Mouse (Mus musculus) brain, adult 10 weeks (tissue): ENCODE data around the gene Gm10972. TPM values are rescaled to one million over a fixed set of nuclear protein-coding genes. Genes with fewer than 3 reads are reported as not detected.

Experiments
- polyA plus RNA-seq: library from polyadenylated mRNA; stranded (reverse); fragments of 350-450 nt; fragmentation: Illumina TruSeq; extraction: RNeasy Lipid Tissue Mini Kit (QIAGEN cat#74804); gene quantifications from one replicate; pipeline ENCODE4 v1.2.3, GENCODE M21; 2015; ENCODE audit warnings: low read depth, low replicate concordance

Gene Gm10972
- polyA plus RNA-seq, result not detected

DNA sequence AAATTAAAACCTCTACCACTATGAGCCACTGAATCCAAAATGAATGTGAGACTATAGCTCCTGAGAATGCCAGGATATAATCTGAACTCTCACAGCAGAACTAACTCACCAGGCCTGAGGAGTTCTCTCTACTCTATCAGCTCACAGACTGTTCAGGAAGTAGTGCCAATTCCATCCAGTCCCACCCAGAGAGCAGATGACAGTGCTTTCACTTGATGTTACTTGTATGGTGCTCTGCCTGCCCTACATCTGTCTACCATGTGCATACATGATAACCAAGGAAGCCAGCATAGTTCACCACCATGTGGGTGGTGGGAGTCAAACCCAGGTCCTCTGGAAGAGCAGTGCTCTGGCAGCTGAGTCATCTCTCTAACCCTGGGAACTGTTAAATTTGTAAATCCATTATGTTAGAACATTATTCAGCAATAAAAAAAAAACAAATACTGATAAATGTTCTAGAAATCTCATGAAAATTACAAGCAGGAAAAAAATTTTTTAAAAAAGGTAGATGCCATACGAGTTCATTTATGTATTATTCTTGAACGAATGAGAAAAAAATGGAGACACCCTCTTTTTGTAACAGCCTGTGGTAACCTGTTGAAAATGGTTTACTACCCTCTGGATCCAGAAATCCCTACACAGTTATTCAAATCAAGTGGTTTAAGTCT, at the start of gene Gm10972:
Gene Gm10972 (plus strand): TSS at position 618 of the 668 bp plus-strand sequence.

DNA sequence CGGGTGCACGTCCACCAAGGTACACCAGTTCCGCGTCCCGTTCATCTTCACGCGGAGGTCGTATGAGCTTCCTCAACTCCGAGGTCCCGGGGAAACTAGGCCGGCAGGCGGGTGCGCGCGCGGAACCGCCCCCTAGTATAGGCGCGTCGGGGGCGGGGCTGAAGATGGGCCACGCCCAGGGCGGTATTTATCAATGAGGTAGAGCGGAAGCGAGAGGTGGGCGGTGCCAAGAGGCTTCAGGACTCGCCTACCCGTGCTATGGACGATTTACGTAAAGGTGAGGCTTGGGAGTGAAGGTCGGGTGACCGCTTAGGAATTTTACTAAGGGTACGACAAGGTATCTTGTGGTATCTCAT, 15.8 kb downstream of the Gm10972 start, which contains the start of gene Tuft1:
Gene Tuft1 (minus strand): TSS at position 133 of the 356 bp plus-strand sequence.

Other genes starting within 250 kb of the Gm10972 start
- gene Lingo4, start 244.6 kb upstream of the Gm10972 start, polyA plus RNA-seq, result 1.4 TPM
- 30.5 TPM for gene Tdrkh, start 229.8 kb upstream of the Gm10972 start, polyA plus RNA-seq
- gene Mrpl9, start 199.8 kb upstream of the Gm10972 start, polyA plus RNA-seq, result 62.1 TPM
- gene Oaz3, start 199.2 kb upstream of the Gm10972 start, polyA plus RNA-seq, result not detected
- 140 TPM for gene Celf3, start 164.8 kb upstream of the Gm10972 start, polyA plus RNA-seq
- gene Riiad1, start 162.8 kb upstream of the Gm10972 start, polyA plus RNA-seq, result 7.8 TPM
- gene Snx27, start 60.4 kb upstream of the Gm10972 start, polyA plus RNA-seq, result 65.7 TPM
- 4.1 TPM for gene Tuft1, start 15.8 kb downstream of the Gm10972 start, polyA plus RNA-seq
- not detected for gene Selenbp2, start 50.4 kb downstream of the Gm10972 start, polyA plus RNA-seq
- gene Cgn, start 143.4 kb downstream of the Gm10972 start, polyA plus RNA-seq, result 3.5 TPM
- 26.1 TPM for gene Pogz, start 194.5 kb downstream of the Gm10972 start, polyA plus RNA-seq
- gene Psmb4, start 243.8 kb downstream of the Gm10972 start, polyA plus RNA-seq, result 315 TPM